Mouse (Mus musculus): ENCODE measurements around the gene Olfr432.

DNA sequence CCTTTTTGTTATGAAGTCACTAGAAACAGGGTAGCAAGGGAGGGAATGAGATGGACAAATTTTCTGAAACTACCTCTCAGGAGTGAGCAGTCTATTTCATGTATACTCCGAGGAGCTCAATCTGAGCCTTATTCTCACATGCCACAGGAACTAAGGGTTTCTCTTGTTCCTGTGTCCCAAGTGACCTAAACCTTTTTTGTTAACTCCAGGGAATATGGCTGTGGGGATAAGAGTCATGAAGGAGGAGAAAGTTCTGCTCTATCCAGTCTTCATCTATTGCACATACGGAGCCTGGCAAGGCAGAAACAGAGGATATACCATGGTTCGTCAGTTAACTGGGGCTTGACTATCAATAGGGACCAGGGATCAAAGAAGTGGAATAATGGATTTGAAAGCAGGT, 17.3 kb downstream of the Olfr432 start, which contains the start of gene Olfr430:
- TF ChIP-seq CTCF (IDR thresholded peaks at IDR 0.05; ENCODE audit: low read depth, low read length) (no peak), POLR2A (IDR thresholded peaks at IDR 0.05; ENCODE audit: insufficient read depth, low read length) (no peak), EP300 (IDR thresholded peaks at IDR 0.05; ENCODE audit: insufficient read depth, low read depth, low read length) (no peak)
